Mouse (Mus musculus) stomach, adult 2 months (tissue): Measurements from ENCODE around the gene Gm21854. TPM values are rescaled to one million over a fixed set of nuclear protein-coding genes. Genes with fewer than 3 reads are reported as not detected.

Experiments used
- polyA plus RNA-seq: library from polyadenylated mRNA; depleted of rRNA; stranded (reverse); fragments of >200 nt; gene quantifications from 2 replicates; pipeline ENCODE4 v1.2.3, GENCODE M21; 2012; rRNA removed

Gm21854 gene
- not detected in 2 replicates for polyA plus RNA-seq

DNA sequence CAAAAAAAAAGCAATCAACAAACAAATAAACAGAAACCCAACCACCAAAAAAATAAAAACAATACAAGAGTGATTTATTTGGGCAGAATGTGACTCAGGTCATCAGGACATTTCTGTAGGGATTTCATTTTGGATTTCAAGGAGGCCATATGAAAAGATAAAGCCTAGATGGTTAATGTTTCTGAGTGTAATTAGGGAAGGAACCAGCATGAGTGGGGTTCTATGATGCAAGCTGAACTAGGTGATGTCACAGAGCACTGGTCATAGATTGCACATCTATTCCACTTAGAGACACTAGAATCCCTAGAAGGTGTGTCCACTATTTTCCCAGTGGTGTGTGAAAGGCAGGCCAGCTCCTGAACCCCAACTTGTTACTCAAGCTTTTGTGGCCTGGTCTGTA, at the start of gene Gm21854:
Gene Gm21854 (plus strand): TSS at position 301 of the 400 bp plus-strand sequence.

Other genes with a start within 250 kb of the Gm21854 start
- gene Gm20914, start 69.0 kb downstream of the Gm21854 start, polyA plus RNA-seq = not detected in 2 replicates
- not detected in 2 replicates for gene Gm28171, start 136.4 kb downstream of the Gm21854 start, polyA plus RNA-seq